Mouse (Mus musculus) embryo, embryonic 11.5 days (tissue): ENCODE results near the gene Slc5a10.
A peak's percentile ranks its signal among the peaks of the same experiment; 100 is the strongest.

Experiments used
- DNase-seq: peaks from one replicate; pipeline ENCODE4 v3.0.0-alpha.2; 2012; ENCODE audit warnings: low read depth, low spot score

The Slc5a10 gene

DNA sequence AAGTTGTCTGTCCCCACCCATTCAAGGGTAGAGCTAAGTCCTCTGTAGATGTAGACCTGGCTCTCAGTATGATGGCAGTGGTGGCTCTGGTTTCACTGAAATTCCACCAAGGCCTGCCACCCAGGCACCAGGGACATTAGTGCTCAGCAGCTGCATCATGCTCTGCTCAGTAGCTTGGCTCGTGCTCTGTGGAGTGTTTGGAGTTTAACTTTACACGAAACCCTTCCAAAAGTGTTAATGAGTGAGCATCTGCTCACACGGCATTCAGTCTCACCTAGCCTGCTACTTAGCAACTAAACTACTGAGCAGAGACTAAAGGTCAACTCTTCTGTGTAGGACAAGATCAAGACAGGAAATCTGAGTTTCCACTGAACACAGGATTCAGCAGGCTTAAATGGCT, at the start of gene Slc5a10:
Gene Slc5a10, minus strand, starts transcription at position 191 of the 400 bp plus-strand sequence.
- DNase-seq: no peak

DNA sequence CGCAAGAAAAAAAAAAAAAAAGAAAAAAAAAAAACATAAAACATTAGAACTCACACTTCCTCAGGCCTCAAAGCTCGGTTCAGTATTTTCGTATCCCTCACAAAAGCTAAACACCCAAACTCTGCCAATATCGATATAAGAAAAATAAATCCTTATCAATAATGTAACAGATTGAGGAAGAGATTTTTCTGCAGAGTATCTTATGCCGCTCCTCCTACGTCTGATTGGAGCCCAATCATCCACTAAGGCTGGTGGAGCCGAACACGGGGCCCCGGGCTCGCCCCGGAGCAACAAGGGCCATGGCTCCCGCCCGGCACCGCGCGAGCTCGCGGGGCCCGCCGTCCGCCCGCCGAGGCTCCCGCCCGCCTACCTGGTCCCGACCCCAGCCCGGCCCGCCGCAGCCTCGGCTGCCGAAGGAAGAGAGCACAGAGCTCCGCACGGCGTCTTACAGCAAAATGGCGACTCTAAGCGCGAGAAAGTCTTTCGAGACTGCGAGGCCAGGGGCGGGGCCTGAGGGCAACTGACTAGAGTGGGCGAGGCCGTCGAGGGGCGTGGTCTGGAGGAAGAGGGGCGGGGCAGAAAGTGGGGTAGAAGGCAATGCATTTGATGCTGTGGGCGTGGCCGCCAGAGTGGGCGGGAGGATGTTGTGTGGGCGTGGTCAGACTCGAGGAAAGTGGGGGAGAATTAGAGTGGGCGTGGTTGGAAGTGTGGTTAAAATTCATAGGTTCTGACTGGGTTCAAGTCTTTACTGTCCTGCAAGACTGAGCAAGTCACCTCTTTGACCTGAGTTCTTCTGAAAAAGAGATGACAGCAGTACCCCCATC, 41.2 kb upstream of the Slc5a10 start, which contains the start of gene Prpsap2:
Gene Prpsap2, minus strand, starts transcription at position 505 of the 824 bp plus-strand sequence.
- DNase-seq: peak; percentile 96

DNA sequence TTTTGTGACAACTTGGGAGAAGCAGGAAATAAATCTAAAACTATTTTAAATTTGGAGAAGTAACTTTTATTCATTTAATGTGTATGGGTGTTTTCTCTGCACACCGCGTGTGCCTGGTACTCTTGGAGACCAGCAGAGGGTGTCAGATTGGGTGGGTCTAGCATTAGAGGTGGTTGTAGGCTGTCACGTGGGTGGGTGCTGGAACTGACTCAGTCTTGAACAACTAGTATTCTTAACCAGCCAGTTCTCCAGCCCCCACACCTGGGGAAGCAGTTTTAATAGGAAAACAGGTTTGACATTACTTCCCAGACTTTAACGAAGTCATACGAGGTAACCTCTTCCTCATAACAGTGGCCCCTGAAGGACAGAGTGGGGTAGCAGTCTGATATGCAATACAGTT, 39.9 kb upstream of the Slc5a10 start:
- DNase-seq: no peak

DNA sequence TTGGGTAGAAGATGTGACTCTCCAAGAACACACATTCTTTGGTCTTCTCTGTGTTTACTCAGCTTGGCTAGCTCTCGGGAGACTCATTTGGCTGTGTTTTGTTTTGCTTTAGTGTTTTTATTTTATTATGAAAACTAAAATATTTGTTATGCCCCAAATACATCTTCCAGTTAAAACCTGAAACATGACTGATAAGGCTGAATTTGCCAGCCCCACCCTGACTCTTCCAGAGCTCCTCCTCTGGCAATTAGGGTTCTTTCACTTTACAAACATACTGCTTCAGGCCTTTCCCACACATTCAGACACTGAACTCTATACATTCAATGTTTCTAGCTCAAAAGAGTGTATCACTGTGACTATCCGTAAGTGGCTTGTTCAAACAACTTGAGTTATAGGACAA, 36.5 kb upstream of the Slc5a10 start:
- DNase-seq: no peak

DNA sequence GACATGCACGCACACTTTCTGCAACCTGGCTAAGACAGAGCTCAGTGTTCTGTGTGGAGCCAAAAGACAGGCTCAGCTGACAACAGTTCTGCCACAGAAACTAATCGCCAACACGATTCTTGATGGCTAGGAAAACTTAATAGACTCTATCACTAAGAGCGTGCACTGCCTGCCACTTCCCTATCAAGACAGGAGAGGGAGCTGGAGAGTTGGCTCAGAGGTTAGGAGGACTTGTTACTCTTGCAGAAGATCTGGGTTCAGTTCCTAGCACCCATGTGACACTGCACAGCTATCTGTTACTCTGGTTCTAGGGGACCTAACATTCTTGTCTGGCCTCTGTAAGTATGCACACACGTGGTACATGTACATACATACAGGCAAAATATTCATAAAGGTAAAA, 31.0 kb upstream of the Slc5a10 start:
- DNase-seq: no peak

DNA sequence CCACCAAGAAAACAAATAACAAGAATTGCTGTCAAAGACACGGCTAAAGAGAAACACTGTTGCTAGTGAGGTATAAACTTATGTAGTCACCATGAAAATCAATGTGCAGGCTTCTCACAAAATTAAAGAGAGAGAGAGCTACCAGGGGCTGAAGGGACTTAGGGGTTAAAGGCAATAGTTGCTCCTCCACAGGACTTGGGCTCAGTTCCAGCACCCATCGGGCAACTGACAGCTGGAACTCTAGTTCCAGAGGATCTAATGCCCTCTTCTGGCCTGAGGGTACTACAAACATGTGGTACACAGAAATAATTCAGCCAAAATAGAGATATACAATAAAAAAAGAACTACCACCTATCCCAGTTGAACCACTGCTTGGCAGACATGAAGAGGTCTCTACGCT, 26.5 kb upstream of the Slc5a10 start:
- DNase-seq: no peak

DNA sequence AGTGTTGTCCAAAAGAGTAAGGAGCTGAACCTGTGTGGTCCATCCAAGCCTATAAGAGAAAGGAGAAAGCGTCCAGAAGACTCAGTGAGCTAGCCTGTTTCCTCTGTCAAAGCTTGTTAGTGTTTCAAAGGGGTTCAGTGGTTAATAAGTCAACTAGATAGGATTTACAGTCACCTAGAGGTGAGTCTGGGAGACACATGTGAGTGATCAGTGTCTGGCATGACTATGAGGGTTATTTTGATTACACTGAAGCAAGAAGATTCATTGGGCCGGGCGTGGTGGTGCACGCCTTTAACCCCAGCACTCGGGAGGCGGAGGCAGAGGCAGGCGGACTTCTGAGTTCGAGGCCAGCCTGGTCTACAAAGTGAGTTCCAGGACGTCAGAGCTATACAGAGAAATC, 25.2 kb upstream of the Slc5a10 start:
- no peak for DNase-seq

DNA sequence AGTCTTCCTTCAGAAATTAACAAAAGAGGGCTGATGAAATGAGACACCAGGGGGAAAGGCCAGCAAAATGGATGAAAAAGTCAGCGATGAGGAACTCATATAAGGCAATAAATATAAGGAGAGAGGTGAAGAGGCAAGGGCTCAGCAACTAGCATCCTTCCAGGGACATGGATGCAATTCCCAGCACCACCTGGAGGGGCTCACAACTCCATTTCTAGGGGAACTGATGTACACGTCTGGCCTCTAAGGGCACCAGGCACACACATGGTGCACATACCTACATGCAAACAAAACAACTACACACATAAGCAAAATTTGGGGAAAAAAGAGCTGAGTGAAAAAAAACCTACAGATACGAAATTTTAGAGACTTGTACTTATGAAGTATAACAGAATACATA, 23.8 kb upstream of the Slc5a10 start:
- no peak for DNase-seq

DNA sequence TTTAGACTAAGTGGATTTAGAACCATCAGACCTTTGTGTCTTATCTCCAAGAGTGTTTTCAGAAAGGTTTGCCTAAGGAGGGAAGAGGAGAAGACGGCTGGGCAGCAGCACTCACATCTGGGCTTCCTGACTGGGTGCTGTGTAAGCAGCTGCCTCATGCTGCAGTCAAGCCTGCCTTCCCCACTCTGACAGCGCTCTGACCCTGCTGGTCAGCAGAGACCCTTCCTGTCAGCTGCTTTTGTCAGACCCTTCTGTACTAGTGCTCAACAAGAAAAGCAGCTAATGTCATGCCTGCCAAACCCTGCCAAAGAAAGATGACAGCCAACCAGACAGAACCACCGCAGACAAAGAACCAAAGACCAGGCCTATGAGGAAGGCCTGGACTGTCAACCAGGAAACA, 23.1 kb upstream of the Slc5a10 start:
- no peak for DNase-seq

DNA sequence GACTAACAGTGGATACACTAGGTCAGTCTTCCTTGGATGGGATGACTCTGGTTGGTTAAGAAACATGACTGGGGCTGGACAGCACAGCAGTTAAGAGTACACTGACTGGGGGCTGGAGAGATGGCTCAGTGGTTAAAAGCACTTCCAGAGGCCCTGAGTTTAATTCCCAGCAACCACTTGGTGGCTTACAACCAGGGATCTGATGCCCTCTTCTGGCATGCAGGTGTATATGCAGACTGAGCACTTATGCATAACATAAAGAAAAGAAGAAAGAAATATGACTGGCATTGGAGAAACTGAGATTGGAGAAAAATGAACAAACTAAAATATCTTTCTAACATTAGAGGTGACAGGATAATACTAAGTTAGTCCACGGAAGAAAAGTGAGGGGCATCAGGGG, 19.9 kb upstream of the Slc5a10 start:
- DNase-seq: no peak

DNA sequence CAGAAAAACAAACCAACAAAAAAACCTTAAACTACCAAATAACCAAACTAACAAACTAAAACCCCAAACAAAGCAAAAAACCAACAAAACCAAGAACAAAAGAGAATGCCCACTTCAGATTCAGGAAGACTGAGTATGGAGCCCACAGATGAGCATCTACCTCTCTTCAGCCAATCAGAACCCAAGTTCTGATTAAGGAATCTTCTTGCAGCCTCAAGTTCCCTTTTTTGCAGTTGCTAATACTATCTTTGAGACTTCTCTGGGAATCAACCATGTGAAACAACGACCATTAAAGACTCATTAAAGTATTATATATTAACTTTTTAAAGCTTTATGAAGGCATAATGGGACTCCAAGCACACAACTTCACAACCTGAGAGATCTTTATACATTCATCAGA, 16.7 kb upstream of the Slc5a10 start:
- DNase-seq: no peak

DNA sequence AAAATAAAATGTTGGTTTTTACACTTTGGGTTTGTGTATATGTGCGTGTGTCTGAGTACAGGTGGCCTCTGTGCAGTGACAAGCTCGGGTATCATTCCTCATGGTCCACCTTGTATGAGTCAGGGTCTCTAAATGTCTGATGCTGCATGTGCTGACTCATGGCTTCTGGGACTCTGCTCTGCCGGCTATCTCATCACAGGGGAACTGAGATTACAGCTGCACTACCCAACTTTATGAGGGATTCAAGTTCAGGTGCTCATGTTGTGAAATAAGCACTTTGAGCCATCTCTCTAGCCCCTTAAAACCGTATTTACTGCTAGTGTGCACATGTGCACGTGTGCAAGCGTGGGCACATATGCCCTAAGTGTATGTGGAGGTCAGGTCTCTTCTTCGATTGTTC, 12.0 kb upstream of the Slc5a10 start:
- DNase-seq: no peak

DNA sequence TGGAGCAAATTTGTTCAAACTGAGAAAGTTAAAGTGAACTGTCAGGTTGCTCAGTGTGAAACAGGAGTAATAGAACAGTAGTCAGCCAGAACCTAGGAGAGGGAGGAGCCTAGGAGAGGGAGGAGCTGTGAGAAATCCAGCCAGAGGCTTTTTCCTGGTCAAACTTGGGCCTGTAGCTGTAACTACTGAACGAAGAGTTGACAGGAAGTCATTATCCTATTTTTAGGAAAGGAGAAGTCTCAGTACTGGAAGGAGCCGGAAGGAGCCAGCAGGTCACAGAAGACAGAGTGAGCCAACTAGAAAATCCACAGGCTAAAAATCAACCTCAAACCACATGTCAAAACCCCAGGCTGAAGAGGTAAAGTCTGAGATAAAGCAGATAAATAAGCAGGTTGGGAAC, 7.4 kb upstream of the Slc5a10 start:
- no peak for DNase-seq

DNA sequence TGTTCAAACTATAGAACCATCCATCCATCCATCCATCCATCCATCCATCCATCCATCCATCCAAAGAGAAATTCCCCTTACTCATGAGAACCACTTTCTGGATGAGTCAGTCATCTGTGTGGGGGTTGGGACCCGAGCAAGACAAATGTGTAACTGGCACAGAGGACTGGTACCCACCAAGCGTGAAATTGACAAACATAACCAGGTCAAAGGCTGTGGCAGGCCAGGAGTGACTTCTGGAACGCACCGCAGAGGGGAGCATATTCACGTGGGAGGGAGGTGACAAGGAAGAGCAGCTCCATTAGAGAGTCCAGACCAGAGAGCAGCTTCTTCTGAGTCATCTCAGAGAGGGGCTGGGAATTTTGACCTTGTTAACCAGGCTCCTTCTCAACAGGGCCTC, 1.5 kb upstream of the Slc5a10 start:
- DNase-seq: no peak

DNA sequence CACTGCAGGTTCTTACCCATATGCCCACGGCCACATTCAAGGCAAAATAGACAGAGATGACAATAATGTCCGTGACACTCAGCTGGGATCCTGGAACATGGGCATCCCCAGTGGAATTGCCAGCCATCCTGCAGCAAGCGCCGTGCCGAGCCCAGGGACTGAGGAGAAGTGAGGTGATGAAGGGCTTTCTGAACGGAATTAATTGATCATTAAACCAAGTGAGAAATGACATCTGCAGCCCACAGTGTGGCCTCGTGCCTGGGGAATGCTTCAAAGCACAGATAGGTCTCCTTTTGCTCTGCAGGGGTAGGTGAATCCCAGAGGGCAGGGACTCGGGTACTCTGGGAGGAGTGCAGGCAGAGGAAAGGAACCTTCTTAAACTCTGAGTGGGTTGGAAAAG, 800 bp downstream of the Slc5a10 start:
- DNase-seq: no peak

DNA sequence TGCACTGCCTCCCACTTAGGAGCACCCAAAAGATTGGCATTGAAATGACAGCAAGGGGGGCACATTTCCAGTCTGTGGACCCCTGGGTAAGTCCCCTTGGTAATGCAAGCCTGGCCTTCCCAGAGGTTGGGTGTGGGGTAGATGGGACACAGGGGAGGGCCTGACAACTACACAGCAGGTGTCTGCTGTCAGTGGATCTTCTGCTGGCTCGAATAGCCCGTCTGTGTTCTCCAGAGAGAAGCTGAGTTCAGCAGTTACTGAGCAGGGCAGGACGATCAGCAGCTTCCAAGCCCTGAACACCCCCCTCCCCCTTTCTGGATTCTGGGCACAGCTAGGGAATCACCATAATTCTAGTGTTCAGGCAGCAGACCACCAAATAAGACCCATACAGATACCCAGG, 1.2 kb downstream of the Slc5a10 start:
- DNase-seq: no peak

DNA sequence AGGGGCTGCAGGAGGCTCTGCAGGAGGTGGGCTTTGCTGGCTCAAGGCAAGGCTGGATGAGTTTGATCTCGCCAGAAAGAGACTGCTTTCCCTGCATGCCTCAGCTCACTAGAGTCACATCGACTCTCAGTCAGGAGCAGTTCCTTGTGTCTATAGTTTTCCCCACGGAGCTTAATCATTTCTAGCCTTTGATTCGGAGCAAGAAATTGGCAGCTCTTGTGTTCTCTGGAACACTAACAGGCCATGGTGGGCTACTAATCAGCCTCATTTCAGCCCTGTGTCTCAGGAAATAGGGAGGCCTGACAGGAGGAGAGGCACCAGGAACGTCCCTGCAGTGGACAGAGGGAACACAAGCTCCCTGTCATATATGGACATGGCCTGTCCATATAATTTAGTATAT, 2.6 kb downstream of the Slc5a10 start:
- no peak for DNase-seq

DNA sequence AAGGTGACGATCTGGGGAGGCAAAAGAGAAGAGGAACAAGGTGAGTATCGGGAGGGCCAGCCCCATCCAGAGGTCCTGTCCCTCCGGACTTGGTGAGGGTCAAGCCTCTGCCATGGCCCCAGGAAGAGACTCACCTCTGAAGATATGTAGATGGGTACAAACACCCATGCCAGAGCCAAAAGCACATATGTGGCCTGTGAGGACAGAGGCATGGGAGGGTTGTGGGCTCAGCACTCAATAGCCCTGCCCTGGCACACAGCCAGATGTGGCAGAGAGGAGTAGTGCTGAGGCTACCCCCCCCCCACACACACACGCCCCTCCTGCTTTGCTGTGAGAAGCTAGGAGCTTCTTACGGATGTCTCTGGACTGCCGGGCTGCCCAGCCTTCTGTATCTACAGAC, 5.5 kb downstream of the Slc5a10 start:
- no peak for DNase-seq

DNA sequence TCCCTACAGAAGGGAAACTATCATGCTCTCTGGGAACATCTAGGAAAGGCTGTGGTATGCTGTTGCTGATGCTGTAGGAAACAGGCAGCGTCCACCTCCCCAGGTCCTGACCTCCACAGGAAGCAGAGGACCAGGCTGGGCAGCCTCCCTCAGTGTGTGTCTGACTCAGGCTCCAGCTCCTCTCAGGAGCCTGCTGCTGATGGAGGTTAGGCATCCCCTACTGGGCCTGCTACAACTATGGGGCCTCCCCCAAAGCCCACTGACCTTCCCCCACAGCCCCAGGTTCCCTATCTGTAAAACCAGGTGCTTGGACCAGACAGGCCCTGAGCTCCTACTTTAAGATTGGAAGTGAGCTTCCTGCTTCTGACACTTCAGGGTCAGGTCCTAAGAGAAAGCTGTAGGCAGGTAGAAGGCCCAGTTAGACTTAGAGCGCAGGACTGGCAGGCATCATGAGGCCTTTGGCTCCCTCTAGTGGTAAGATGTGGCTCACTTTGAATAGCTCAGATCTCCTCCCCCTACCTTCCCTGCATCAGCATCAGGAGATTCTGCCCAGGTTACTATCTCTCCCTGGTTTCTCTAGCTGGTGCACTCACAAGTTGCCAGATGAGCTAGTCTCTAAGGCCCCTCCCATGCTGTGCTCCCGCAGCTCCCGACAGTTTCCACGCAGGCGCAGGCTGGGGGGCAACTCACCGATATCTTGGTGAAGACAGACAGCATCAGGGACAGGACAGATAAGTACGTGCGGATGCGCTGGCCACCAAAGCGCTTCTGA, 6.1 kb downstream of the Slc5a10 start:
- peak; percentile 76 for DNase-seq

DNA sequence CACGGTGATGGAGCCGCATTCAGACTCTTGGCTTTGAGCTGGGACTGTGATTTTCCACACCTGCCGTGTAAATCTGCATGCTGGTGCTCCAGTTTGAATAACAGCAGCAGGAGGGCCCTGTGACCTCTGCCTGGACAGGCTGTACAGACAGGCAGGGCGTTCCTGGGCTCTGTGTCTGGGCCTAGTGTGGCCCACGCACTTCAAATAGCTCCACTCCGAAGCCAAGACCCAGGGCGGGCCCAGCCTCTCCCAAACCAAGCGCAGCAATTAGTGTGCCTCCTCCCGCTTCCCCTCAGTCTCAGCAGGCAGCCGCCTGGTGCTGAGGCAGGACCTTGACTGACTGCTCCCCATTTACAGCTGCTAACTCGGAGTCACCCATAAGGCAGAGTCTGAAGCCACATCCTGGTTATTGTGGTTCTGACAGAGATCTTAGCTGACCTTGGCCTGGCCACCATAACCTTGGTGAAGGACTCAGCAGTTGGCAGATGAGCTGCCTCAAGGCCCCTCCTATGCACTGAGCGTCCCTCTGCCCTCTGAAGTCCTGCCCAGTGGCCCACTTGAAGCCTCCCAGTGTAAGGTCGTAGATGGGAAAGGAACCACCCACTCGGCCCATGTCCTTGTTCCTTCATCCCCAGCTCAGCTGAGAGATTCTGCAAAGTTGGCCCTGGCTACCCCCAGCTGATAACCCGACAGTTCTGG, 7.3 kb downstream of the Slc5a10 start:
- DNase-seq: no peak

DNA sequence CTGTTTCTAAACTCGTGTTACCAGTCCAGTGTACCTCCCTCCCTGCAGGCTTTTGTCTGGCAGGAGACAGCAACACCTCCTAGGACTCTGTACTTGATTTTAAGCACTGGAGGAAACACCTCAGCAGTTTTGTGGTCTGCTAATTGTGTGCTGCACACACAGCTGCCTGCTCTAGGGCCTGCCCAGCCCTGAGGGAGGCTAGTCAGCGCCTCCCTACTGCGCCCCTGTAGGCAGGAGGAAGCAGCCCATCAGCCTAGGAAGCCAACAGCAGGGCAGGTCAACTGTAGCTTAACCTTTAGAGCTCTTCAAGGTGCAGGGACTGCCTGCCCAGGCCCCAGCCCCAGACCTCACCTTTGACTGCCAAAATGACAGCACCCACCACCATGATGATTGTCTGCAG, 11.7 kb downstream of the Slc5a10 start:
- no peak for DNase-seq

DNA sequence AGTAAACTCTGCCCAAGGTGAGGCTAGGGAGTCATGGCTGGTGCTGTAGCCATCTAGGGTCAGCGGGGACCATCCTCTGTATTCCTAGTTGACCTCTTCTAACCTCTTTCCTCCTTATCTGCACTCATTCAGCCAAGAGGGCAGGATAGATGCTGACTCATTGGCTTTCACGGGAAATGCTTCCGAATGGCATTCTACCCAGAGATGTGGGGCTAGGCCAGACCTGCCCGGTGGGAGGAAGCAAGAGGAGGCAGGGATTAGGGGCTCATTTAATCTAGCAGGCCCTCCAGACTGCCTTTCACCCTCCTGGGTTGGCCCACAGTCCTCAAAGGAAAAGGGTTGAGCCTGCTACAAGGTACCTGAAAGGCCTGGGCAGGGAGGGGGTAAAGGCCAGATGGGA, 14.4 kb downstream of the Slc5a10 start:
- no peak for DNase-seq
